In the genomic region with DNA sequence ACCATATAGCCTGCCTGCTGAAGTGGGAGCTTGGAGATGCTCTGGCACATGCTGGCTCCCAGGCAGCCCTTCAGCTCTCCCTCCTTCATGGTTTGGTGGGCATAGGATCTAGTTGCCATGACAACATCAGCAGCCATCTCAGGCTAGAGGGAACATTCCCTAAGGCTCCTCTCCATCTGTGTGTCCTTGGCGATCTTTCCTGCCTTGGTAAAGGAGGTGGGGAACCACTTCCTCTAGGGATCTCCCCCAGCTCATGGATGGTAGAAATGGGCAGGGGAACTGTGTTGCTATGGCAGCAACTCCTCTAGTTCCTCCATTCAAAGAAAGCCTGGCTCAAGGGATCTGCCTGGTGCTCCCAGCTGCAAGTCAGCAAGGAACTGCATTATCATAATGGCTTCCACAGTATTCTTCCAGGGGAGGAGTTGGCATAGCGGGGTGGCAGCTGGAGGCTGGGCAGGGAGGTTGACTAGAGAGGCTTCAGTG, we compare ENCODE assay signal across 11 mouse cellular contexts.
A peak's percentile ranks its signal among the peaks of the same experiment; 100 is the strongest.
DNase-seq lines count a peak whose midpoint lies in the region; ATAC-seq lines count a peak whose summit lies in the region.
"Had no signal": no experiment of that assay in that cellular context is flagged by ENCODE, and none has a peak within 500 bp of the region (broad histone marks: within the 10 kb centered on the region; RNA-seq: fewer than 3 reads in every experiment).

No protein-coding gene starts in this region.

- no peak overlapping the region for H3K9ac ChIP-seq in forebrain, embryonic 15.5 days (replicated peaks)
- no peak overlapping the region for H3K9ac ChIP-seq in liver, embryonic 11.5 days (ENCODE audit: low read depth, low read length)
- H3K9ac ChIP-seq: limb, embryonic 15.5 days had no signal

- DNase-seq in cerebellum, adult 9-11 months: peak; percentile 30
- DNase-seq in cerebellum, adult 11-12 months: no peak
- DNase-seq in layer of hippocampus, postnatal 14 days (ENCODE audit: low spot score in 2 of 2): peak; percentile 34 to 38
- peak; percentile 51 for DNase-seq in retina, embryonic 14.5 days (ENCODE audit: low spot score)
- no peak for DNase-seq in liver, embryonic 11.5 days (ENCODE audit: low spot score)
- DNase-seq in heart, adult 18-20 months: no peak
- DNase-seq: kidney, adult 8-10 months had no signal

- peak; percentile 90 for ATAC-seq in forebrain, embryonic 15.5 days (replicated peaks)
- ATAC-seq in liver, embryonic 11.5 days (replicated peaks; ENCODE audit: low FRiP score): no peak
- no peak for ATAC-seq in activated CD4-positive, CD25-positive, alpha-beta regulatory T cell, adult 4 months

- H3K4me3 ChIP-seq in forebrain, embryonic 15.5 days: no peak overlapping the region
- H3K4me3 ChIP-seq in liver, embryonic 11.5 days (ENCODE audit: low read depth, low read length): no peak overlapping the region
- H3K4me3 ChIP-seq: limb, embryonic 15.5 days; megakaryocyte, embryonic 14.5 days had no signal

- H3K4me2 ChIP-seq in forebrain, embryonic 15.5 days (replicated peaks): no peak overlapping the region
- no peak overlapping the region for H3K4me2 ChIP-seq in liver, embryonic 11.5 days
- H3K4me2 ChIP-seq: limb, embryonic 15.5 days had no signal

- 38% methylated on average over 2 of the region's 2 CpGs for WGBS in forebrain, embryonic 15.5 days
- 59% methylated on average over 2 of the region's 2 CpGs for WGBS in liver, embryonic 11.5 days

- H3K4me1 ChIP-seq in forebrain, embryonic 15.5 days: peaks cover 8% of the 10 kb centered on the region
- no peaks in the 10 kb centered on the region for H3K4me1 ChIP-seq in liver, embryonic 11.5 days (replicated peaks; ENCODE audit: control insufficient read depth, insufficient read depth, low read length)
- H3K4me1 ChIP-seq: limb, embryonic 15.5 days; megakaryocyte, embryonic 14.5 days had no signal

- peak overlapping the region; percentile 52; the same call in 1 of the 2 replicates for H3K27ac ChIP-seq in forebrain, embryonic 15.5 days (replicated peaks)
- no peak overlapping the region for H3K27ac ChIP-seq in liver, embryonic 11.5 days (ENCODE audit: low read depth, low read length)
- H3K27ac ChIP-seq: limb, embryonic 15.5 days had no signal

- no peaks in the 10 kb centered on the region for H3K36me3 ChIP-seq in forebrain, embryonic 15.5 days
- no peaks in the 10 kb centered on the region for H3K36me3 ChIP-seq in liver, embryonic 11.5 days (ENCODE audit: control insufficient read depth, insufficient read depth, low read length)
- H3K36me3 ChIP-seq: limb, embryonic 15.5 days had no signal

- no peaks in the 10 kb centered on the region for H3K27me3 ChIP-seq in forebrain, embryonic 15.5 days
- H3K27me3 ChIP-seq in liver, embryonic 11.5 days (replicated peaks; ENCODE audit: control insufficient read depth, insufficient read depth, low read length): no peaks in the 10 kb centered on the region
- H3K27me3 ChIP-seq: limb, embryonic 15.5 days; megakaryocyte, embryonic 14.5 days had no signal

- no peaks in the 10 kb centered on the region for H3K9me3 ChIP-seq in forebrain, embryonic 15.5 days
- H3K9me3 ChIP-seq in liver, embryonic 11.5 days (ENCODE audit: control insufficient read depth, low read length): no peaks in the 10 kb centered on the region
- H3K9me3 ChIP-seq: limb, embryonic 15.5 days; megakaryocyte, embryonic 14.5 days had no signal

Comparison
In these comparisons a context has a peak if more than half of its experiments do, and no peak if none do; other contexts are left out.
1. DNase-seq: peak in cerebellum, adult 9-11 months (single experiment), layer of hippocampus, postnatal 14 days (2 of 2) and retina, embryonic 14.5 days (single experiment); none in cerebellum, adult 11-12 months (single experiment), liver, embryonic 11.5 days (single experiment) and heart, adult 18-20 months (0 of 2).